Mouse (Mus musculus) olfactory bulb, adult 2 months (tissue): ENCODE measurements at regions not wholly inside any gene's neighbourhood (a gene's known extent, or its start where the extent isn't known, plus 50 kb on each side); places are given as distances from the start of the nearest gene placed in this dataset.

Experiments used
- CTCF ChIP-seq: fragments of 200-500 bp; IDR thresholded peaks from 2 replicates; pipeline ENCODE4 v1.5.1; 2012; ENCODE audit warnings: low read depth, mild to moderate bottlenecking, low read length, moderate library complexity; ENCODE audit not compliant: insufficient read depth
- POLR2A ChIP-seq: fragments of 200-500 bp; IDR thresholded peaks from 2 replicates; pipeline ENCODE4 v1.6.1; 2012; ENCODE audit warnings: mild to moderate bottlenecking, low read depth, low read length, moderate library complexity; ENCODE audit not compliant: insufficient read depth

GRCm38 (mm10) chr1:43273236-43273868 lies 76.6 kb upstream of the Fhl2 start:
- TF ChIP-seq CTCF (no peak), POLR2A (no peak)
